Mouse (Mus musculus): Measurements from ENCODE around the gene Ski. TPM values are rescaled to one million over a fixed set of nuclear protein-coding genes. Genes with fewer than 3 reads are reported as not detected.

The Ski gene
- 22.6 and 23.2 TPM in 2 replicates for polyA plus RNA-seq (2015; fragmentation: Nextera tagmentation; extraction: Ambion mirVana)

DNA sequence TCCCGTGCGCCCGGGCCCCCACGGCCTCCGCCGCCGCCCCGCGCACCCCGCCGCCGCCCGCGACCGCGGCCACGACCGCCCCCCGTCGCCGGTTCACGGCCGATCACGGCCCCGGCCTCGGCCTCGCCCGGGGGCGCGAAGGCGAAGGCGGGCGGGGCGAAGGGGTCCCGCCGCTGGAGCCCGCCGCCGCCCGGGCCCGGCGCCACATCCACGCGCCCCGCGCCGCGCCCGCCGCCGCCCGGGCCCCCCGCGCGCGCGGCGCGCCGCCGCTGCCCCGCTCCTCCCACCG lies at the start of gene Ski:
TSS of gene Ski (minus strand) at position 41 of the 289 bp plus-strand sequence.
- H3K27me3 ChIP-seq (replicated peaks; ENCODE audit: insufficient read depth, low read length), result no peaks in the 10 kb centered on the region
- H3K9ac ChIP-seq (replicated peaks; ENCODE audit: low read depth), result peak within 1 kb of the TSS; percentile 84
- WGBS, result 2% methylated on average over 26 of the region's 63 CpGs
- H3K9me3 ChIP-seq (ENCODE audit: low read length), result no peaks in the 10 kb centered on the region
- H3K4me1 ChIP-seq (ENCODE audit: insufficient read depth, low read depth, low read length), result peaks cover 29% of the 10 kb centered on the region
- H3K27ac ChIP-seq (ENCODE audit: low read length), result peak within 1 kb of the TSS; percentile 97
- H3K4me2 ChIP-seq (replicated peaks; ENCODE audit: low read depth, low read length), result peak within 1 kb of the TSS; percentile 83
- TF ChIP-seq EP300 (IDR thresholded peaks at IDR 0.05) (no peak), CTCF (IDR thresholded peaks at IDR 0.05) (no peak)
- H3K4me3 ChIP-seq (ENCODE audit: low read depth, low read length), result peak within 1 kb of the TSS; percentile 92
- DNase-seq (ENCODE audit: low spot score) (no peak), ATAC-seq (no peak)
- no peaks in the 10 kb centered on the region for H3K36me3 ChIP-seq (ENCODE audit: insufficient read depth, low read length)

DNA sequence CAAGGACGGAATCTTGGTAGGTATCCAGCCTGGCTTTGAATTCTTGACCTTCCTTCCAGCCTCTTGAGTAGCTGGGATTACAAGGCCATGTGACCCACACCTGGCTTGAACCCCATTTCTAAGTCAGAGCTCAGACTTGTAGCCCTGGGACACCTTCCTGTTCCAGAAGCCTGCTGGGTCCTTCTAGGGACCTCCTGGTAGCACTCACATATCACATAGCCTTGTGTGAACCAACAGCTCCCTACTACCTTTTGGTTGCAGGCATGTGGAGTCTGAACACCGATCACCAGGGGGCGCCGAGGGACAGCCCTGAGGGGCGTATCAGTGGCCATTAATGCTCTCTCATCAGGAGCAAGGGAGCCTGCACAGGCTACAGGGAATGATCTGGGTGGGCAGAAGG lies 46.0 kb upstream of the Ski start:
- ATAC-seq (peak; percentile 51), DNase-seq (ENCODE audit: low spot score) (peak; percentile 44)
- H3K4me1 ChIP-seq (ENCODE audit: insufficient read depth, low read depth, low read length), result no peaks in the 10 kb centered on the region; the same call in 1 of the 2 replicates
- H3K4me2 ChIP-seq (replicated peaks; ENCODE audit: low read depth, low read length), result no peak overlapping the region
- no peaks in the 10 kb centered on the region for H3K27me3 ChIP-seq (replicated peaks; ENCODE audit: insufficient read depth, low read length)
- no peak for TF ChIP-seq EP300 (IDR thresholded peaks at IDR 0.05)
- peak; percentile 80 for TF ChIP-seq CTCF (IDR thresholded peaks at IDR 0.05)
- WGBS, result 21% methylated on average over 5 of the region's 5 CpGs
- H3K27ac ChIP-seq (ENCODE audit: low read length), result peak overlapping the region; percentile 26; the same call in 1 of the 2 replicates
- H3K9ac ChIP-seq (replicated peaks; ENCODE audit: low read depth), result no peak overlapping the region
- no peaks in the 10 kb centered on the region for H3K36me3 ChIP-seq (ENCODE audit: insufficient read depth, low read length)
- no peaks in the 10 kb centered on the region for H3K9me3 ChIP-seq (ENCODE audit: low read length)
- no peak overlapping the region for H3K4me3 ChIP-seq (ENCODE audit: low read depth, low read length)

DNA sequence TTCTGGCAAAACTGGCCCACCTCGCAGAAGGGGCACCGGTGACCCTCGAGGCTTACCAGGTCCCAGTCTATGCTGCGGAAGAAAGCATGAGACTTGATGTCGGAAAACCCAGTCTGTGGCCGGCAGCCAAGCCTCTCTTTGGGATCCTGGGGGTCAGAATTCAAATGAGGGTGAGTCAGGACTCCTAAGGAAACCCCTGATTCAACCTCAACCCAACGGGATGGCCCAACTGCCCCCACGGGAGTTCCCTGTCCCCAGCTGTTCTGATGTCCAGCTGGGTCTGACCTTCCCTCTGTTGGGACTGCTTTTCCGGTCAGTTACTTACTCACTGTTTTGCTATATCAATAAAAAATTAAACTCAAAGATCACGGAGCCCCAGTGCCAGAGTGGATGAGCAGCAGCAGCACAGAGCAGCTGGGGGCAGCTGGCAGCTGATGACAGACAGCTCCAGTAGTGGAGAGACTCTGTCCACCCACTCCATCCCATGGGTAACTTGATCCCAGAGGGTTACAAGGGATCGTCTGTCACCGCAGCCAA lies 45.3 kb upstream of the Ski start:
- Histone ChIP-seq H3K4me2 (replicated peaks; ENCODE audit: low read depth, low read length) (no peak overlapping the region), H3K4me3 (ENCODE audit: low read depth, low read length) (no peak overlapping the region), H3K9ac (replicated peaks; ENCODE audit: low read depth) (no peak overlapping the region), H3K27ac (ENCODE audit: low read length) (peak overlapping the region; percentile 26; the same call in 1 of the 2 replicates), H3K9me3 (ENCODE audit: low read length) (no peaks in the 10 kb centered on the region), H3K4me1 (ENCODE audit: insufficient read depth, low read depth, low read length) (no peaks in the 10 kb centered on the region; the same call in 1 of the 2 replicates), H3K27me3 (replicated peaks; ENCODE audit: insufficient read depth, low read length) (no peaks in the 10 kb centered on the region), H3K36me3 (ENCODE audit: insufficient read depth, low read length) (no peaks in the 10 kb centered on the region)
- TF ChIP-seq CTCF (IDR thresholded peaks at IDR 0.05), result no peak
- TF ChIP-seq EP300 (IDR thresholded peaks at IDR 0.05), result 0 out of 2 replicates have a peak, but pooled peaks have one; percentile 18
- DNase-seq (ENCODE audit: low spot score) (peak; percentile 77), ATAC-seq (peak; percentile 78)
- 44% methylated on average over 12 of the region's 12 CpGs for WGBS

DNA sequence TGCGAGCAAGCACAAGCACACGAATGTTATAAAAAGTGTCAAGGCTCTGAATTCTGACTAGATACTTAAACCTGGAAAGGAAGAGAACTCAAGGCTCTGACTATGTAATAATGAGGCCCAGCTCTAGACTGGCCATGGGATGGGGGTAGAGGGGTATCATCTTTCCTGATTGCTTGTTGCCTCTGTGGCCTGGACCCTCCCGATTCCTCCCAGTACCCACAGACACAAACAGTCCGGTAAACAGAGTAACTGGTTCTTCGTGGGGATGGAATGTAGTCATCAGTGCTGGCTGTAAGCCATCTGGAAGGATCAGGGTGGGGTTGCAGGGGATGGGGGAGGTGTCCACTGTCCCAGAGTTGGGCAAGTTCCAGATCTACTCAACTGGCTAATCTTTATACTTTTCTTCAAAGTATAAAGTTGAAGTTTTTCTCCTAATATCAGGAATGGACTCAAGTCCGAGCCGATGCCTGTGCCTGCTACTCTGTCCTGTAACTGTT lies 44.7 kb upstream of the Ski start:
- Histone ChIP-seq H3K27ac (ENCODE audit: low read length) (peak overlapping the region; percentile 15; the same call in 1 of the 2 replicates), H3K9ac (replicated peaks; ENCODE audit: low read depth) (no peak overlapping the region), H3K9me3 (ENCODE audit: low read length) (no peaks in the 10 kb centered on the region), H3K4me3 (ENCODE audit: low read depth, low read length) (no peak overlapping the region), H3K27me3 (replicated peaks; ENCODE audit: insufficient read depth, low read length) (no peaks in the 10 kb centered on the region), H3K4me1 (ENCODE audit: insufficient read depth, low read depth, low read length) (no peaks in the 10 kb centered on the region; the same call in 1 of the 2 replicates), H3K4me2 (replicated peaks; ENCODE audit: low read depth, low read length) (no peak overlapping the region), H3K36me3 (ENCODE audit: insufficient read depth, low read length) (no peaks in the 10 kb centered on the region)
- 46% methylated on average over 7 of the region's 7 CpGs for WGBS
- TF ChIP-seq EP300 (IDR thresholded peaks at IDR 0.05) (no peak), CTCF (IDR thresholded peaks at IDR 0.05) (no peak)
- peak; percentile 30 for DNase-seq (ENCODE audit: low spot score)
- 0 out of 2 replicates have a peak, but pooled peaks have one; percentile 15 for ATAC-seq

DNA sequence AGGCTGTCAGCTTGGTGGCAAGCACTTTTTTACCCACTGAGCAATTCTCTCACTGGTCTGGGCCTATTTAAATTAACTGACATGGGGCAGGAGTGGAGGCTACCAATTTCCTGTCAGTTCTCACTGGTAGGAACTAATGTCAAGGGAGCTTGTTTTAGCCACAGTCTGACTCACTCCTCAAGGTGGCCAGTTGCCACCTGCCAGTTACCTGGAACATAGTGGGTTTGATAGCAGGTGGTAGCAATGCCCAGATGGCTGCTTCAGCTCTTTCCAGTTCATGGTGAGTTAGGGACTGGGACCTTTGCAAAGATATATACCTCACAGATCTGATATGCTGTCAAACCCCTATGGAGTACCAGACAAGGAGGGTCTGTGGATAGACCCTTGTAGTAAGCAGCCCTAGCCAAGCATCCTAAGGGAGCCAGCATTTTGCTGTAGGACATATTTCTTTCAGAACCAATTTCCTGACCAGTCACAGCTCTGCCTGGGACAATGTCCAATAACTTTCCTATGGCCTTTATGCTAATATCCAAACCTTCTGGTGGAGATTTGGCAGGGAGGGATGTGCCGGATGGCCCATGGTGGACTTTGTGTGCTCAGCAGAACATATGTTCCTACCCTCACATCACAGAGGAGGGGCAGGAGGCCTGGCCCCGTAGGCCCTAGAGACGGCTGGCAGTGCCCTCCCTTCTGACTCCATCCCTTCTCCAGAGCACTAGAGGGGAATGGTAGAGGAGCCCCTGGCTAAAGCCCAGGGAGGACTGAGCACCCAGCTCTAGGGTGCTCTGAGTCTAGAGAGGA lies 42.3 kb upstream of the Ski start:
- DNase-seq (ENCODE audit: low spot score), result no peak
- H3K4me2 ChIP-seq (replicated peaks; ENCODE audit: low read depth, low read length), result no peak overlapping the region
- no peaks in the 10 kb centered on the region for H3K9me3 ChIP-seq (ENCODE audit: low read length)
- no peaks in the 10 kb centered on the region; the same call in 1 of the 2 replicates for H3K4me1 ChIP-seq (ENCODE audit: insufficient read depth, low read depth, low read length)
- H3K4me3 ChIP-seq (ENCODE audit: low read depth, low read length), result no peak overlapping the region
- no peak for ATAC-seq
- H3K27me3 ChIP-seq (replicated peaks; ENCODE audit: insufficient read depth, low read length), result no peaks in the 10 kb centered on the region
- H3K36me3 ChIP-seq (ENCODE audit: insufficient read depth, low read length), result no peaks in the 10 kb centered on the region
- TF ChIP-seq EP300 (IDR thresholded peaks at IDR 0.05), result no peak
- TF ChIP-seq CTCF (IDR thresholded peaks at IDR 0.05), result no peak
- WGBS, result 80% methylated on average over 3 of the region's 3 CpGs
- no peak overlapping the region for H3K27ac ChIP-seq (ENCODE audit: low read length)
- H3K9ac ChIP-seq (replicated peaks; ENCODE audit: low read depth), result no peak overlapping the region

DNA sequence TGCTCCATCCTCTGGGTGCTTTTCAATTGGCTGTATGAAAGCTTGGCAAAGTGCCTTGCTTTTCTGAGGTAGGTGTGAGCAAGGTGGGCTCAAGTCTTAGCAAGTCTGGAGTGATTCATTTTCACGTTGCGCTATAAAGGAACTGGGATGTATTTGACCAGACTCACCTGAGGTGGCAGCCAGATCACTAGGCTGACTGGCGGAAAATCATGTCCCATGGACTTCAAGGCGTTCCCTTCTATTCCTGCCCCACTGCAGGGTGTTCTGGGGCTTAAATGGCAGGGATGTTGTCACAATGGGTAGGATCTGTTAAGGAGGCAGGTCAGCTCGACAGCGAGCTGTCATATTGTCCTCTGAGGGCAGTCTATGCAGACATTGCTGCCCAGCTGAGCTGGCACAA lies 29.9 kb upstream of the Ski start:
- H3K9me3 ChIP-seq (ENCODE audit: low read length), result no peaks in the 10 kb centered on the region
- H3K36me3 ChIP-seq (ENCODE audit: insufficient read depth, low read length), result no peaks in the 10 kb centered on the region
- ATAC-seq, result no peak
- no peak overlapping the region for H3K9ac ChIP-seq (replicated peaks; ENCODE audit: low read depth)
- H3K27ac ChIP-seq (ENCODE audit: low read length), result no peak overlapping the region
- peaks cover 6% of the 10 kb centered on the region; the same call in 1 of the 2 replicates for H3K4me1 ChIP-seq (ENCODE audit: insufficient read depth, low read depth, low read length)
- no peaks in the 10 kb centered on the region for H3K27me3 ChIP-seq (replicated peaks; ENCODE audit: insufficient read depth, low read length)
- H3K4me2 ChIP-seq (replicated peaks; ENCODE audit: low read depth, low read length), result no peak overlapping the region
- H3K4me3 ChIP-seq (ENCODE audit: low read depth, low read length), result no peak overlapping the region
- TF ChIP-seq EP300 (IDR thresholded peaks at IDR 0.05), result no peak
- TF ChIP-seq CTCF (IDR thresholded peaks at IDR 0.05), result no peak
- DNase-seq (ENCODE audit: low spot score), result no peak
- WGBS, result 86% methylated on average over 6 of the region's 6 CpGs
